Mouse (Mus musculus): ENCODE results near the gene Cacng7. TPM values are rescaled to one million over a fixed set of nuclear protein-coding genes. Genes with fewer than 3 reads are reported as not detected.
A peak's percentile ranks its signal among the peaks of the same experiment; 100 is the strongest.

The Cacng7 gene
- polyA plus RNA-seq, 1 experiment from 2014 or later = 4.6 TPM

- peak overlapping the region; percentile 86 for H3K27ac ChIP-seq (ENCODE audit: low read depth, low read length)
- no peaks in the 10 kb centered on the region for H3K36me3 ChIP-seq (ENCODE audit: control insufficient read depth, insufficient read depth, low read length)
- H3K4me3 ChIP-seq (ENCODE audit: low read depth, low read length) = peak overlapping the region; percentile 75
- peak; percentile 94 for ATAC-seq (ENCODE audit: low FRiP score)
- H3K4me2 ChIP-seq (replicated peaks; ENCODE audit: low read depth, low read length) = peak overlapping the region; percentile 71
- no peaks in the 10 kb centered on the region for H3K9me3 ChIP-seq (ENCODE audit: control insufficient read depth, low read length)
- peak overlapping the region; percentile 84 for H3K9ac ChIP-seq (ENCODE audit: low read depth, low read length)
- 0% methylated on average over 27 of the region's 27 CpGs for WGBS
- peak; percentile 91 for DNase-seq (ENCODE audit: low spot score)
- peaks cover 2% of the 10 kb centered on the region; the same call in 1 of the 2 replicates for H3K4me1 ChIP-seq (replicated peaks; ENCODE audit: control insufficient read depth, insufficient read depth, low read length)
- peaks cover 2% of the 10 kb centered on the region for H3K27me3 ChIP-seq (ENCODE audit: control insufficient read depth, insufficient read depth, low read length)
Observed at GRCm38 (mm10) chr7:3331581-3332223, 1.1 kb upstream of the Cacng7 start.

DNA sequence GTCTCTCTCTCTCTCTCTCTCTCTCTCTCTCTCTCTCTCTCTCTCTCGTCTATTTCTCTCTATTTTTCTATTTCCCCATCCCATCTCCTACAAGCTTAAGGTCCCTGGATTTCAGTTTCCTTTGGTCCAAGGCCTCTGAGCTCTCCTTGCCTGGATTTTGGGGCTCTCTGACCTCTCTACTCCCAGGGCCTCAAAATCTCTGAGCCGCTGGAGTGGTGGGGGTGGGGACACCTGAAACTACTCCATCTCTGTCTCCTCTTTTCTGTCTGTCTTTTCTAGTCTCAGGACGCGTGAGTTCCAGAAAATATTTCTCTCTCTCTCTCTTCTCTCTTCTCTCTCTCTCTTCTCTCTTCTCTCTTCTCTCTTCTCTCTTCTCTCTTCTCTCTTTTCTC is 535 bp upstream of the Cacng7 start:
- Histone ChIP-seq H3K9me3 (ENCODE audit: control insufficient read depth, low read length) (no peaks in the 10 kb centered on the region), H3K9ac (ENCODE audit: low read depth, low read length) (peak overlapping the region; percentile 84), H3K4me3 (ENCODE audit: low read depth, low read length) (peak overlapping the region; percentile 75), H3K27ac (ENCODE audit: low read depth, low read length) (peak overlapping the region; percentile 86), H3K36me3 (ENCODE audit: control insufficient read depth, insufficient read depth, low read length) (no peaks in the 10 kb centered on the region), H3K4me1 (replicated peaks; ENCODE audit: control insufficient read depth, insufficient read depth, low read length) (peaks cover 2% of the 10 kb centered on the region; the same call in 1 of the 2 replicates), H3K27me3 (ENCODE audit: control insufficient read depth, insufficient read depth, low read length) (peaks cover 2% of the 10 kb centered on the region), H3K4me2 (replicated peaks; ENCODE audit: low read depth, low read length) (peak overlapping the region; percentile 71)
- peak; percentile 41 for ATAC-seq (ENCODE audit: low FRiP score)
- 0% methylated on average over 4 of the region's 4 CpGs for WGBS
- DNase-seq (ENCODE audit: low spot score) = no peak

GRCm38 (mm10) chr7:3333542-3333941 is 787 bp downstream of the Cacng7 start:
- H3K9me3 ChIP-seq (ENCODE audit: control insufficient read depth, low read length) = no peaks in the 10 kb centered on the region
- peak overlapping the region; percentile 86; the same call in 1 of the 2 replicates for H3K27ac ChIP-seq (ENCODE audit: low read depth, low read length)
- DNase-seq (ENCODE audit: low spot score) (no peak), ATAC-seq (ENCODE audit: low FRiP score) (no peak)
- 6% methylated on average over 5 of the region's 5 CpGs for WGBS
- H3K9ac ChIP-seq (ENCODE audit: low read depth, low read length) = peak overlapping the region; percentile 84
- peaks cover 2% of the 10 kb centered on the region for H3K27me3 ChIP-seq (ENCODE audit: control insufficient read depth, insufficient read depth, low read length)
- peak overlapping the region; percentile 75 for H3K4me3 ChIP-seq (ENCODE audit: low read depth, low read length)
- peak overlapping the region; percentile 71 for H3K4me2 ChIP-seq (replicated peaks; ENCODE audit: low read depth, low read length)
- no peaks in the 10 kb centered on the region for H3K36me3 ChIP-seq (ENCODE audit: control insufficient read depth, insufficient read depth, low read length)
- H3K4me1 ChIP-seq (replicated peaks; ENCODE audit: control insufficient read depth, insufficient read depth, low read length) = peaks cover 2% of the 10 kb centered on the region; the same call in 1 of the 2 replicates

DNA sequence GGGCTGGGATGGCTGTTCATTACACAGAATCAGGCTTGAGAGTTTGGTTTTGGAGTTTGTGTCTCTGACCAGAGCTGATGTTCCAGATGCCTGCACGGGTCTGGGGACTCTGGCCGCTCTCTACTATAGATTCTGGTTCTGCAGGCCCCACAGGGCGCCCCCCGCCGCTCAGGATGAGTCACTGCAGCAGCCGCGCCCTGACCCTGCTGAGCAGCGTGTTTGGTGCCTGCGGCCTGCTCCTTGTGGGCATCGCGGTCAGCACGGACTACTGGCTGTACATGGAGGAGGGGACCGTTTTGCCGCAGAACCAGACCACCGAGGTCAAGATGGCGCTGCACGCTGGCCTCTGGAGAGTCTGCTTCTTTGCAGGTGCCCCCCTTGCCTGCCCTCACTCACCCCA is 3.7 kb downstream of the Cacng7 start:
- DNase-seq (ENCODE audit: low spot score) (no peak), ATAC-seq (ENCODE audit: low FRiP score) (no peak)
- Histone ChIP-seq H3K27me3 (ENCODE audit: control insufficient read depth, insufficient read depth, low read length) (no peaks in the 10 kb centered on the region), H3K4me1 (replicated peaks; ENCODE audit: control insufficient read depth, insufficient read depth, low read length) (peaks cover 2% of the 10 kb centered on the region; the same call in 1 of the 2 replicates), H3K4me2 (replicated peaks; ENCODE audit: low read depth, low read length) (no peak overlapping the region), H3K36me3 (ENCODE audit: control insufficient read depth, insufficient read depth, low read length) (peaks cover 9% of the 10 kb centered on the region; the same call in 1 of the 2 replicates), H3K9ac (ENCODE audit: low read depth, low read length) (no peak overlapping the region), H3K9me3 (ENCODE audit: control insufficient read depth, low read length) (no peaks in the 10 kb centered on the region), H3K27ac (ENCODE audit: low read depth, low read length) (no peak overlapping the region), H3K4me3 (ENCODE audit: low read depth, low read length) (no peak overlapping the region)
- 62% methylated on average over 17 of the region's 17 CpGs for WGBS

- DNase-seq (ENCODE audit: low spot score) = no peak
- H3K9me3 ChIP-seq (ENCODE audit: control insufficient read depth, low read length) = no peaks in the 10 kb centered on the region
- peak; percentile 35; the same call in 1 of the 2 replicates for ATAC-seq (ENCODE audit: low FRiP score)
- H3K9ac ChIP-seq (ENCODE audit: low read depth, low read length) = no peak overlapping the region
- H3K27me3 ChIP-seq (ENCODE audit: control insufficient read depth, insufficient read depth, low read length) = no peaks in the 10 kb centered on the region
- peaks cover under 1% of the 10 kb centered on the region; the same call in 1 of the 2 replicates for H3K4me1 ChIP-seq (replicated peaks; ENCODE audit: control insufficient read depth, insufficient read depth, low read length)
- H3K4me2 ChIP-seq (replicated peaks; ENCODE audit: low read depth, low read length) = no peak overlapping the region
- H3K4me3 ChIP-seq (ENCODE audit: low read depth, low read length) = no peak overlapping the region
- 88% methylated on average over 11 of the region's 11 CpGs for WGBS
- peaks cover 9% of the 10 kb centered on the region; the same call in 1 of the 2 replicates for H3K36me3 ChIP-seq (ENCODE audit: control insufficient read depth, insufficient read depth, low read length)
- no peak overlapping the region for H3K27ac ChIP-seq (ENCODE audit: low read depth, low read length)
Observed at GRCm38 (mm10) chr7:3338286-3338935, 5.7 kb downstream of the Cacng7 start.

- no peaks in the 10 kb centered on the region for H3K4me1 ChIP-seq (replicated peaks; ENCODE audit: control insufficient read depth, insufficient read depth, low read length)
- H3K27ac ChIP-seq (ENCODE audit: low read depth, low read length) = no peak overlapping the region
- H3K4me2 ChIP-seq (replicated peaks; ENCODE audit: low read depth, low read length) = no peak overlapping the region
- H3K9ac ChIP-seq (ENCODE audit: low read depth, low read length) = no peak overlapping the region
- peaks cover 9% of the 10 kb centered on the region; the same call in 1 of the 2 replicates for H3K36me3 ChIP-seq (ENCODE audit: control insufficient read depth, insufficient read depth, low read length)
- 90% methylated on average over 11 of the region's 11 CpGs for WGBS
- DNase-seq (ENCODE audit: low spot score) (no peak), ATAC-seq (ENCODE audit: low FRiP score) (no peak)
- no peaks in the 10 kb centered on the region for H3K27me3 ChIP-seq (ENCODE audit: control insufficient read depth, insufficient read depth, low read length)
- H3K4me3 ChIP-seq (ENCODE audit: low read depth, low read length) = no peak overlapping the region
- H3K9me3 ChIP-seq (ENCODE audit: control insufficient read depth, low read length) = no peaks in the 10 kb centered on the region
Observed at GRCm38 (mm10) chr7:3339010-3339409, 6.3 kb downstream of the Cacng7 start.

DNA sequence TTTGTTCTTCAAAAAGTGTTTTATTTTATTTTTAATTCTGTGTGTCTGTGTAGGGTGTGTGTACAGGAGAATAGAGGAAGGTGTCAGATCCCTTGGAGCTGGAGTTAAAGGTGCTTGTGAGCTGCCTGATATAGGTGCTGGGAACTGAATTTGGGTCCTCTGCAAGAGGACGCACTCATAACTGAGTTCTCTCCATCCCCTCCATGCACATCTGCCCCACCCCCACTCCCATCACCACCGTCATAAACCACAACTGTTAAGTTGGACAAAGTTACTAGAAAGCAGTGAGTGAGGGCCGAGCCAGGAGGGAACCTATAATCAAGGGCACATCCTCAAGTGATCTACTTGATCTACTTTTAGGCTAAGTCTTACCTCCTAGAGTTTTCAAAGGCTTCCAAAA is 11.1 kb downstream of the Cacng7 start:
- 96% methylated on average over 3 of the region's 3 CpGs for WGBS
- no peak overlapping the region for H3K27ac ChIP-seq (ENCODE audit: low read depth, low read length)
- no peaks in the 10 kb centered on the region for H3K4me1 ChIP-seq (replicated peaks; ENCODE audit: control insufficient read depth, insufficient read depth, low read length)
- no peak overlapping the region for H3K4me2 ChIP-seq (replicated peaks; ENCODE audit: low read depth, low read length)
- H3K27me3 ChIP-seq (ENCODE audit: control insufficient read depth, insufficient read depth, low read length) = no peaks in the 10 kb centered on the region
- H3K9me3 ChIP-seq (ENCODE audit: control insufficient read depth, low read length) = no peaks in the 10 kb centered on the region
- H3K36me3 ChIP-seq (ENCODE audit: control insufficient read depth, insufficient read depth, low read length) = peaks cover 9% of the 10 kb centered on the region; the same call in 1 of the 2 replicates
- ATAC-seq (ENCODE audit: low FRiP score) = no peak
- H3K9ac ChIP-seq (ENCODE audit: low read depth, low read length) = no peak overlapping the region
- no peak for DNase-seq (ENCODE audit: low spot score)
- no peak overlapping the region for H3K4me3 ChIP-seq (ENCODE audit: low read depth, low read length)

DNA sequence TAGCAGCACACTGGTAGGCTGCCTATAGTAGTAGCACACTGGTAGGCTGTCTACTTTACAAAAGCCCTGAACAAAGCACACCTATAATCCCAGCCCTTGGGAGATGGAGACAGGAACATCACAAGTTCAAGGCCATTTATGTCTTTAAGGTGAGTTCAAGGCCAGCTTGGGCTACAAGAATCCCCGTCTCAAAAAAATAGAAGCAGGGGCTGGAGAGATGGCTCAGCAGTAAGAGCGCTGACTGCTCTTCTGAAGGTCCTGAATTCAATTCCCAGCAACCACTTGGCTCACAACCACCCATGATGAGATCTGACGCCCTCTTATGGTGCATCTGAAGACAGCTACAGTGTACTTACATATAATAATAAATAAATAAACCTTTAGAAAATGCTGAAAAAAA is 12.5 kb downstream of the Cacng7 start:
- Histone ChIP-seq H3K4me2 (replicated peaks; ENCODE audit: low read depth, low read length) (no peak overlapping the region), H3K27me3 (ENCODE audit: control insufficient read depth, insufficient read depth, low read length) (no peaks in the 10 kb centered on the region), H3K4me1 (replicated peaks; ENCODE audit: control insufficient read depth, insufficient read depth, low read length) (no peaks in the 10 kb centered on the region), H3K9me3 (ENCODE audit: control insufficient read depth, low read length) (no peaks in the 10 kb centered on the region), H3K27ac (ENCODE audit: low read depth, low read length) (no peak overlapping the region), H3K9ac (ENCODE audit: low read depth, low read length) (no peak overlapping the region), H3K4me3 (ENCODE audit: low read depth, low read length) (no peak overlapping the region), H3K36me3 (ENCODE audit: control insufficient read depth, insufficient read depth, low read length) (peaks cover 9% of the 10 kb centered on the region; the same call in 1 of the 2 replicates)
- DNase-seq (ENCODE audit: low spot score) (no peak), ATAC-seq (ENCODE audit: low FRiP score) (no peak)
- 91% methylated on average over 3 of the region's 3 CpGs for WGBS
